Mouse (Mus musculus) urinary bladder, postnatal 25 days (tissue): ENCODE results near the gene Git1.
A peak's percentile ranks its signal among the peaks of the same experiment; 100 is the strongest.

ENCODE experiments used
- DNase-seq: peaks from one replicate; pipeline ENCODE4 v3.0.0; 2022; ENCODE audit warnings: low spot score

Git1 gene

GRCm38 (mm10) chr11:77483510-77484255 lies 9.7 kb upstream of the Git1 start:
- no peak for DNase-seq

DNA sequence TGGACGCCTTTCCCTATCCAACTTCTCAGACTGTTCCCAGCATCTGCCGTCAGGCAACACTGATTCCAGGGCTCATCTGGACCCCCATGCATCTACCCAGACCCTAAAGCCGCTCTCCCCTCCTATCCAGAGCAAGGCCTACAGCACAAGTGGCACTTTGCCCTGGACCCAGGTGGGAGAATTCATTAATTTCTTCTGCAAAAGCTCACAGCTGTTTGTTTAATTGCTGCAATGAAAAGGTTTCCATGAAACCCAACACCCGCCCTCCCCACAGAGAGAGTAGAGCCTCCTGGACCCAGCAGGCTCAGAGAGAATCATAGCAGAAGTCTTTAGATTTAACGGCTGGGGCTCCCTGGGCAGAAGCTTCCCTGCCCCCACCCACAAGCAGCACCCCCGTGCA lies 8.1 kb upstream of the Git1 start:
- no peak for DNase-seq

DNA sequence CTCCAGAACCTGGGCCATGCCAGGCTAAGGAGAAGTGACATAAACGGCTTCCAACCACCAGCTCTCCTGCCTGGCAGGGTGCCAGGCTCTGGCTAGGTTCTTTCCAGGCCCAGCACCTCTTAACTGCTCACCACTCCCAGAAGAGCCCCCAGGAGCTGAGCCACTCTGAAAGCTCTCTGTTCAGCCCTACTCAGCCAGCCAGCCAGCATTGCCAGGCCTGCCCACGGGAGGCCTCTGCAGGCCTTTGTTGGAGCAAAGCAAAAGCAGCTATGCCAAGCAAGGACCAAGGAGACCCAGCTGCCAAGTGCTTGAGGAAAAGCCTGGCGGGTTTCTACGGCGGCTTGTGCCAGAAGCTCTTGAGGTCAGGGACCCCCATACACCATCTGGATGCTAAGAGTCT lies 6.6 kb upstream of the Git1 start:
- no peak for DNase-seq

GRCm38 (mm10) chr11:77488771-77489581 lies 4.4 kb upstream of the Git1 start:
- no peak for DNase-seq

DNA sequence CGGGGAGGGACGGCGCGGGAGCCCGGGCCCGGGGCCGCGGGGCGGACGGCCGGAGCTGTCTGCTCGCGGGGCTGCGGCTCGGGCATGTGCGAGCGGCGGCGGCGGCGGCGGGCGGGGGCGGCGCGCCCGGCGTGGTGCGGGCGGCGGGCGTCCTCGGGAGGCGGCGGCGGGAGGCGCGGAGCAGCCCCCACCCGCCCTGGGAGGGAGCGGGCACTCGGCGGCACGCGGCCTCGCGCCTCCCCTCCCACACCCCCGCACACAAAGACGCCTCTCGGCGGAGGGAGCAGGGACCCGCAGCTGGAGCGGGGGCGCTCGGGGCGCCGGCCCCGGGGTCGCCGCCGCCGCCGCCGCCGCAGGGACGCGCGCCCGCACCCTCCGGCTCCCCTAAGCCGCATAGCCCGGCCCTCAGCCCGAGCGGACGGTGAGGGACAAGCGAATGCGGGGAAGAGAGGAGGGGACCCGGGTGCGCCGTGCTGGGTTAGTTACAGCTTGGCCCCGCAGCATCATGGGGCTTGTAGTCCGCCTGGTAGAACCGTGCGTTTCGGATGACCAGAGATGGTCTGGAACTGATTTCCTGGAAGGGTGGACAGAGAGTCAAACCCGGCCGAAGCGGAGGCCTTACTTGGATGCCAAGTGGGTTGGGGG lies 3.6 kb upstream of the Git1 start, which contains the start of gene Ankrd13b:
TSS of gene Ankrd13b (minus strand) at position 88 of the 645 bp plus-strand sequence.
- DNase-seq: no peak

- no peak for DNase-seq
Measured at GRCm38 (mm10) chr11:77490451-77490850, 2.9 kb upstream of the Git1 start.

GRCm38 (mm10) chr11:77491123-77491501 lies 2.2 kb upstream of the Git1 start:
- peak; percentile 91 for DNase-seq

DNA sequence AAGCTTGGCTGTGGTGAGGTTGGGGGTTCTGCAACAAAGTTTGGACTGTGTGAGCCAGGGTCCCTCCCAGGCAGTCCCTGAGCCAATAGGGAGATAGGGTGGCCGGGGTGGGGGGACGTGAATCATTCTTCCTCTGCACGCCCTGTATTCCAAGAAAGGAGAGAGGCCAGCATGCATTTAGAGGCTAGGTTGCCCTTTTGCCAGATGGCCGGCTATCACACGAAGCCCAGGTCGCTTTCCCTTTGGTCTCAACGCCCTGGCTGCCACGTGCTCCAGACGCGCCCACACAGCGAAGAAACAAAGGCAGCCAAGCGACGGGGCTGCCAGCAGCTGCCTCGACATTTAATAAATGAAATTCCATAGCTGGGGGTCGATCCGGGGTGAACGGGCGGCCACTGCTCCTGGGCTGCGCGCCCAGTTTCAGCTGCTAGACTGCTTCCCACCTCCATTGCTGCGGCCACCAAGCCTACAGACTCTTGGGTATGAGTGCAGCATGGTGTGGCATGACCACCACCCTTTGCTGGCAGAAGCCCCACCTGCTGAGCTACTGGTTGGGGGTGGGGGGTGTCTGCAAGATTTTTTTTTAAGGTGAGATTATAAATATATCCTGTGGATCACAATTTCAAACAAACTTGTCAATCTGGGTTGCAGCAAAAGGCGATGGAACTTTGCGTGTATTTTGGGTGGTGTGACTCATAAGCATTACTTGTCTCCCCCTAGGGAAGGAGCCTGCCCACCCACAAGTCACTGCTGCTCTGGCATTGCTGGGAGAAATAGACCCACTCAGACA lies 1.7 kb upstream of the Git1 start:
- DNase-seq: no peak

DNA sequence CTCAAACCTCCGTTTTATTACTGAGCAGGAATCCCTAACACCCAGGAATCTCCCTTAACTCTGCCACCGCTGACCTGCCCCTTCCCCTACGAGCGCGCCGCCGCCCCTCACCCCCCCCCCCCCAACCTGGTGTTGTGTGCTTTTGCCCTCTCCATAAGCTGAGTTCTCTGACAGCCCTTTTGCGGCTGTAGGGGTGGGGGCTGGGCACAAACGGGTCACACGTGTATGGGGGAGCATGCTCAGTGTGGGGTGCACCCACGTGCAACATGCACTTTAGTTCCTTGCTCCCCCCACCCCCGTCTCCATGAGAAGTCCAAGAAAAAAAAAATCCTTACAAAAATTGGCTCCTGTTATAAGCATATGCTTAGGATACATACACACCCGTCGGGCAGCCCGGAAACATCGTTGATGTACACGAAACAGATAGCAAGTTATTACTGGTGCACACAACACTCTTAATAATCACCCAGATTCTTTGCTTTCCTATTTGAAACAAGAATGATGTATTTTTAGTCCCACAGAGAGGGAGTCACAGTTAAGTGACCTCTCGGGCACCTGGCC lies 971 bp upstream of the Git1 start:
- no peak for DNase-seq

DNA sequence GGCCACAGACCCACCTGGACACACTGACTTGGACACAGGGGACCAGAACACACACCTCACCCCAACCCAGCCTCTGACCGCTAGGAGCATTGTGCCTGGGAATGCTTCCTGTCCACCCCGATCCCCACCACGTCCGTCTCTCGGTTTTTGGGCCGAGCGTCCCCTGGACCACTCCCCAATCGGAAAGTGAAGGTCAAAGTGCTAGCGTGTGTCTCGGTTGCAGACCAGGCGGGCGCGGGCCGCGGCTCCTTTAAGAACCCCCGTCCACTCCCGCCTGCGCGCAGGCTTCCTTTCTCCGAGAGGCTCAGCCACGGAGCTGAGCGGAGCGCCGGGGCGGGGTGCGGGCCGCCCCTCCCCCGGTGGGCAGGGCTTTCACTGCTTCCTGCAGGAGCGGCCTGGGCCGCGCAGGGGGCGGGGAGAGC lies 440 bp upstream of the Git1 start:
- peak; percentile 89 for DNase-seq

- DNase-seq: no peak
Measured at GRCm38 (mm10) chr11:77494344-77494676, 948 bp downstream of the Git1 start.

GRCm38 (mm10) chr11:77494782-77495181 lies 1.4 kb downstream of the Git1 start:
- no peak for DNase-seq

- DNase-seq: no peak
Measured at GRCm38 (mm10) chr11:77495507-77495906, 2.1 kb downstream of the Git1 start.

GRCm38 (mm10) chr11:77497341-77497756 lies 4.0 kb downstream of the Git1 start:
- DNase-seq: no peak

- DNase-seq: no peak
Measured at GRCm38 (mm10) chr11:77497851-77498250, 4.5 kb downstream of the Git1 start.

GRCm38 (mm10) chr11:77498261-77499139 lies 5.1 kb downstream of the Git1 start:
- no peak for DNase-seq

DNA sequence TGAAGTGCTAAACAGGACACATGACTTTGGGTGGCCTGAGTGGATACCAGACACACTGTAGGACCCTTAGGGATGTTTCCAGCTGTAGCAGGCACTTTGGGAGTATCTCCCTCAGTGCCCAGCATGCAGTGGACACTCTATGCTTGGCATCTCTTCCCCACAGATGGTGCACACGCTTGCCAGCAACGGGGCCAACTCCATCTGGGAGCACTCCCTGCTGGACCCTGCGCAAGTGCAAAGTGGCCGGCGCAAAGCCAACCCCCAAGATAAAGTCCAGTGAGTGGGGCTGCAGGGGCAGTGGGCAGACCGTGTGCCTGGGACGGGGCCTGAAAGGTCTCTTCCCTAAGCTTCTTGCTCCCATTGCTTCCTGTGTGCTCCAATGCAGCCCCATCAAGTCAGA lies 6.0 kb downstream of the Git1 start:
- DNase-seq: no peak

- no peak for DNase-seq
Measured at GRCm38 (mm10) chr11:77500361-77501325, 7.3 kb downstream of the Git1 start.

DNA sequence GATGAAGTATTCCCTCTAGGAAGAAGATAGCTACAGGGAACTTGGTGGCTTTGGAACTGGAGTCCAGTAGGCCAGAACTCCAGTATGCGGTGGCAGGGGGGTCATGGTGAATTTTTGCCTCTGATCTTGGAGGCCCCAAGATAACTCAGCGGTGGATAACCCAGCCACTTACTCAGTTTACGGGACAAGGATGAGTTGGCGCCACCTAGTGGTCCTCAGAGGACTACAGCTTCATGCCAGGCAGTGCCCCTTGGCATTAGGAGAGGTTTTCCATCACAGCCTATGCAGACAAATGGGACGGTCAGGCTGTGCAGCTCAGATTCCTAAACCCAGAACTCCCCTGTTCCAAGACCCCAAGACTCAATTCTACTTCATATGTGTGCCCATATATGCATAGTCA lies 8.0 kb downstream of the Git1 start:
- DNase-seq: peak; percentile 73

- DNase-seq: no peak
Measured at GRCm38 (mm10) chr11:77501971-77502370, 8.6 kb downstream of the Git1 start.
